In genomic region chr11:48830279-48830678, GRCm38 (mm10) we compare ENCODE assay signal across 27 mouse cellular contexts.
"Had no signal": no experiment of that assay in that cellular context is flagged by ENCODE, and none has a peak within 500 bp of the region (broad histone marks: within the 10 kb centered on the region; RNA-seq: fewer than 3 reads in every experiment).

No protein-coding gene starts in this region.

- H3K9ac ChIP-seq: heart, embryonic 12.5 days; heart, embryonic 15.5 days; hindbrain, embryonic 12.5 days; hindbrain, embryonic 14.5 days; intestine, embryonic 15.5 days; limb, embryonic 12.5 days had no signal

- ATAC-seq: forebrain, embryonic 16.5 days; hindbrain, embryonic 16.5 days; inflammation-experienced regulatory T-cells, adult 6 months; intestine, embryonic 15.5 days; intestine, postnatal 0 days had no signal

- H3K36me3 ChIP-seq: heart, embryonic 10.5 days; heart, embryonic 12.5 days; heart, embryonic 15.5 days; hindbrain, embryonic 10.5 days; hindbrain, embryonic 12.5 days; intestine, embryonic 15.5 days; limb, embryonic 10.5 days; limb, embryonic 12.5 days had no signal

- H3K4me1 ChIP-seq: heart, embryonic 10.5 days; intestine, embryonic 15.5 days; limb, embryonic 12.5 days had no signal

- H3K27me3 ChIP-seq: heart, embryonic 15.5 days; intestine, embryonic 15.5 days; limb, embryonic 12.5 days had no signal

- H3K9me3 ChIP-seq: heart, embryonic 10.5 days; heart, embryonic 15.5 days; hindbrain, embryonic 12.5 days; intestine, embryonic 15.5 days; limb, embryonic 10.5 days; limb, embryonic 12.5 days had no signal

- H3K4me2 ChIP-seq: heart, embryonic 12.5 days; heart, embryonic 15.5 days; hindbrain, embryonic 12.5 days; hindbrain, embryonic 14.5 days; intestine, embryonic 15.5 days; limb, embryonic 12.5 days had no signal

- H3K27ac ChIP-seq: gastrocnemius, adult 2 months; heart, embryonic 10.5 days; heart, embryonic 15.5 days; hindbrain, embryonic 10.5 days; hindbrain, embryonic 12.5 days; hindbrain, embryonic 14.5 days; intestine, embryonic 15.5 days; layer of hippocampus, adult 2 months; left cerebral cortex, adult 2 months; limb, embryonic 10.5 days; limb, embryonic 12.5 days had no signal

- H3K4me3 ChIP-seq: gastrocnemius, adult 2 months; heart, embryonic 10.5 days; heart, embryonic 12.5 days; heart, embryonic 15.5 days; hindbrain, embryonic 10.5 days; hindbrain, embryonic 12.5 days; intestine, embryonic 15.5 days; layer of hippocampus, adult 2 months; left cerebral cortex, adult 2 months; limb, embryonic 10.5 days; limb, embryonic 12.5 days had no signal

- DNase-seq: gastrocnemius, adult 2 months; gastrocnemius, postnatal 10 days; gastrocnemius, postnatal 25 days; heart, adult 18-20 months; heart, postnatal 14 days; heart, postnatal 4 days; kidney, adult 18-20 months; kidney, adult 8-10 months; kidney, postnatal 10 days; kidney, postnatal 25 days; kidney, postnatal 4 days; liver had no signal
